Mouse (Mus musculus) cortical plate, adult 2 months (tissue): ENCODE results near the gene Cryaa.

Experiments
- CTCF ChIP-seq: fragments of 200-500 bp; IDR thresholded peaks from 2 replicates; pipeline ENCODE4 v1.5.1; 2011; ENCODE audit warnings: mild to moderate bottlenecking, control low read depth, low read length; ENCODE audit not compliant: insufficient read depth; ENCODE audit errors: extremely low read depth
- POLR2A ChIP-seq: fragments of 200-500 bp; IDR thresholded peaks from 2 replicates; pipeline ENCODE4 v1.6.1; 2011; ENCODE audit warnings: mild to moderate bottlenecking, low read length, control low read depth; ENCODE audit not compliant: insufficient read depth; ENCODE audit errors: extremely low read depth

- TF ChIP-seq CTCF (no peak), POLR2A (no peak)
Observed at GRCm38 (mm10) chr17:31646199-31647002, 31.2 kb upstream of the Cryaa start.
